Mouse (Mus musculus): Measurements from ENCODE around the gene Apoc4. TPM values are rescaled to one million over a fixed set of nuclear protein-coding genes. Genes with fewer than 3 reads are reported as not detected.

Apoc4 gene
- polyA plus RNA-seq, 1 experiment from 2014 or later, result 5.4 TPM

GRCm38 (mm10) chr7:19633855-19634254 lies 47.4 kb downstream of the Apoc4 start:
- peak overlapping the region; percentile 72; the same call in 1 of the 2 replicates for H3K27ac ChIP-seq (ENCODE audit: low read depth, low read length)
- H3K9ac ChIP-seq (ENCODE audit: low read depth, low read length), result no peak overlapping the region
- H3K4me2 ChIP-seq, result no peak overlapping the region
- 80% methylated on average over 15 of the region's 15 CpGs for WGBS
- H3K4me1 ChIP-seq (replicated peaks; ENCODE audit: control insufficient read depth, insufficient read depth, low read length), result peaks cover 24% of the 10 kb centered on the region
- no peak overlapping the region for H3K4me3 ChIP-seq (ENCODE audit: low read depth, low read length)
- DNase-seq (ENCODE audit: low spot score), result no peak
- ATAC-seq (replicated peaks; ENCODE audit: low FRiP score), result no peak
- no peaks in the 10 kb centered on the region for H3K9me3 ChIP-seq (ENCODE audit: control insufficient read depth, low read length)
- peaks cover 47% of the 10 kb centered on the region for H3K36me3 ChIP-seq (ENCODE audit: control insufficient read depth, insufficient read depth, low read length)
- no peaks in the 10 kb centered on the region for H3K27me3 ChIP-seq (replicated peaks; ENCODE audit: control insufficient read depth, insufficient read depth, low read length)

GRCm38 (mm10) chr7:19633197-19633596 lies 48.1 kb downstream of the Apoc4 start:
- H3K9ac ChIP-seq (ENCODE audit: low read depth, low read length), result no peak overlapping the region

GRCm38 (mm10) chr7:19632720-19633119 lies 48.6 kb downstream of the Apoc4 start:
- H3K4me1 ChIP-seq (replicated peaks; ENCODE audit: control insufficient read depth, insufficient read depth, low read length), result peaks cover 24% of the 10 kb centered on the region
- peak overlapping the region; percentile 45 for H3K4me2 ChIP-seq
- ATAC-seq (replicated peaks; ENCODE audit: low FRiP score), result peak; percentile 73
- H3K9me3 ChIP-seq (ENCODE audit: control insufficient read depth, low read length), result no peaks in the 10 kb centered on the region
- no peaks in the 10 kb centered on the region for H3K27me3 ChIP-seq (replicated peaks; ENCODE audit: control insufficient read depth, insufficient read depth, low read length)
- no peak for DNase-seq (ENCODE audit: low spot score)
- H3K4me3 ChIP-seq (ENCODE audit: low read depth, low read length), result no peak overlapping the region
- peak overlapping the region; percentile 72 for H3K27ac ChIP-seq (ENCODE audit: low read depth, low read length)
- 0 out of 2 replicates have a peak overlapping the region, but pooled peaks have one; percentile 31 for H3K9ac ChIP-seq (ENCODE audit: low read depth, low read length)
- peaks cover 37% of the 10 kb centered on the region for H3K36me3 ChIP-seq (ENCODE audit: control insufficient read depth, insufficient read depth, low read length)

More at GRCm38 (mm10) chr7:19633197-19633596, 48.1 kb downstream of the Apoc4 start:
- Histone ChIP-seq H3K36me3 (ENCODE audit: control insufficient read depth, insufficient read depth, low read length) (peaks cover 41% of the 10 kb centered on the region), H3K27ac (ENCODE audit: low read depth, low read length) (peak overlapping the region; percentile 72), H3K9me3 (ENCODE audit: control insufficient read depth, low read length) (no peaks in the 10 kb centered on the region), H3K27me3 (replicated peaks; ENCODE audit: control insufficient read depth, insufficient read depth, low read length) (no peaks in the 10 kb centered on the region), H3K4me1 (replicated peaks; ENCODE audit: control insufficient read depth, insufficient read depth, low read length) (peaks cover 24% of the 10 kb centered on the region), H3K4me2 (no peak overlapping the region), H3K4me3 (ENCODE audit: low read depth, low read length) (no peak overlapping the region)
- DNase-seq (ENCODE audit: low spot score) (no peak), ATAC-seq (replicated peaks; ENCODE audit: low FRiP score) (no peak)
- 90% methylated on average over 17 of the region's 17 CpGs for WGBS

GRCm38 (mm10) chr7:19632275-19632674 lies 49.0 kb downstream of the Apoc4 start:
- no peak for DNase-seq (ENCODE audit: low spot score)
- H3K27ac ChIP-seq (ENCODE audit: low read depth, low read length), result peak overlapping the region; percentile 72
- H3K9ac ChIP-seq (ENCODE audit: low read depth, low read length), result 0 out of 2 replicates have a peak overlapping the region, but pooled peaks have one; percentile 31
- H3K9me3 ChIP-seq (ENCODE audit: control insufficient read depth, low read length), result no peaks in the 10 kb centered on the region
- H3K4me3 ChIP-seq (ENCODE audit: low read depth, low read length), result no peak overlapping the region
- H3K36me3 ChIP-seq (ENCODE audit: control insufficient read depth, insufficient read depth, low read length), result peaks cover 33% of the 10 kb centered on the region
- peak; percentile 18; the same call in 1 of the 2 replicates for ATAC-seq (replicated peaks; ENCODE audit: low FRiP score)
- H3K4me2 ChIP-seq, result peak overlapping the region; percentile 45
- H3K4me1 ChIP-seq (replicated peaks; ENCODE audit: control insufficient read depth, insufficient read depth, low read length), result peaks cover 24% of the 10 kb centered on the region
- H3K27me3 ChIP-seq (replicated peaks; ENCODE audit: control insufficient read depth, insufficient read depth, low read length), result no peaks in the 10 kb centered on the region

GRCm38 (mm10) chr7:19629361-19629734 lies 51.9 kb downstream of the Apoc4 start, which contains the start of gene Relb:
Gene Relb (minus strand): TSS chr7:19629438.
- Histone ChIP-seq H3K9ac (ENCODE audit: low read depth, low read length) (peak within 1 kb of the TSS; percentile 61), H3K4me1 (replicated peaks; ENCODE audit: control insufficient read depth, insufficient read depth, low read length) (peaks cover 24% of the 10 kb centered on the region), H3K36me3 (ENCODE audit: control insufficient read depth, insufficient read depth, low read length) (peaks cover 8% of the 10 kb centered on the region), H3K27me3 (replicated peaks; ENCODE audit: control insufficient read depth, insufficient read depth, low read length) (no peaks in the 10 kb centered on the region), H3K4me3 (ENCODE audit: low read depth, low read length) (peak within 1 kb of the TSS; percentile 79), H3K4me2 (peak within 1 kb of the TSS; percentile 99), H3K27ac (ENCODE audit: low read depth, low read length) (peak within 1 kb of the TSS; percentile 76), H3K9me3 (ENCODE audit: control insufficient read depth, low read length) (no peaks in the 10 kb centered on the region)
- ATAC-seq (replicated peaks; ENCODE audit: low FRiP score) (peak; percentile 42), DNase-seq (ENCODE audit: low spot score) (peak; percentile 88)
- WGBS, result 1% methylated on average over 41 of the region's 41 CpGs

GRCm38 (mm10) chr7:19628536-19629360 lies 52.5 kb downstream of the Apoc4 start:
- H3K27me3 ChIP-seq (replicated peaks; ENCODE audit: control insufficient read depth, insufficient read depth, low read length), result no peaks in the 10 kb centered on the region; the same call in 1 of the 2 replicates
- peak overlapping the region; percentile 61 for H3K9ac ChIP-seq (ENCODE audit: low read depth, low read length)
- H3K4me2 ChIP-seq, result peak overlapping the region; percentile 99
- 1% methylated on average over 55 of the region's 57 CpGs for WGBS
- ATAC-seq (replicated peaks; ENCODE audit: low FRiP score) (peak; percentile 83), DNase-seq (ENCODE audit: low spot score) (peak; percentile 97)
- peak overlapping the region; percentile 76 for H3K27ac ChIP-seq (ENCODE audit: low read depth, low read length)
- peaks cover 5% of the 10 kb centered on the region; the same call in 1 of the 2 replicates for H3K36me3 ChIP-seq (ENCODE audit: control insufficient read depth, insufficient read depth, low read length)
- peak overlapping the region; percentile 79 for H3K4me3 ChIP-seq (ENCODE audit: low read depth, low read length)
- no peaks in the 10 kb centered on the region for H3K9me3 ChIP-seq (ENCODE audit: control insufficient read depth, low read length)
- H3K4me1 ChIP-seq (replicated peaks; ENCODE audit: control insufficient read depth, insufficient read depth, low read length), result peaks cover 20% of the 10 kb centered on the region

- H3K9ac ChIP-seq (ENCODE audit: low read depth, low read length), result no peak overlapping the region
- H3K36me3 ChIP-seq (ENCODE audit: control insufficient read depth, insufficient read depth, low read length), result no peaks in the 10 kb centered on the region; the same call in 1 of the 2 replicates
- no peaks in the 10 kb centered on the region; the same call in 1 of the 2 replicates for H3K27me3 ChIP-seq (replicated peaks; ENCODE audit: control insufficient read depth, insufficient read depth, low read length)
- DNase-seq (ENCODE audit: low spot score), result no peak
- H3K4me3 ChIP-seq (ENCODE audit: low read depth, low read length), result peak overlapping the region; percentile 79
- H3K9me3 ChIP-seq (ENCODE audit: control insufficient read depth, low read length), result no peaks in the 10 kb centered on the region
- H3K4me1 ChIP-seq (replicated peaks; ENCODE audit: control insufficient read depth, insufficient read depth, low read length), result peaks cover 14% of the 10 kb centered on the region
- peak overlapping the region; percentile 21; the same call in 1 of the 2 replicates for H3K27ac ChIP-seq (ENCODE audit: low read depth, low read length)
- ATAC-seq (replicated peaks; ENCODE audit: low FRiP score), result no peak
- H3K4me2 ChIP-seq, result peak overlapping the region; percentile 99
- WGBS, result 9% methylated on average over 17 of the region's 17 CpGs
These were observed 53.1 kb downstream of the Apoc4 start for GRCm38 (mm10) chr7:19628192-19628535.

Measured in liver, embryonic 11.5 days (tissue).